Mouse (Mus musculus) brown adipose tissue, adult 24 weeks (tissue): Measurements from ENCODE around the gene Mycbp2. TPM values are rescaled to one million over a fixed set of nuclear protein-coding genes. Genes with fewer than 3 reads are reported as not detected.

Experiments
- H3K27ac ChIP-seq: fragments of 200-500 bp; replicated peaks from 2 replicates; pipeline ENCODE4 v1.5.1; 2012; ENCODE audit warnings: low read depth, mild to moderate bottlenecking, low read length
- H3K4me1 ChIP-seq: fragments of 200-500 bp; 2 replicates; pipeline ENCODE4 v1.6.1; 2012; ENCODE audit warnings: low read length, mixed read lengths; ENCODE audit not compliant: control insufficient read depth, insufficient read depth, insufficient read length
- H3K4me3 ChIP-seq: fragments of 200-500 bp; 2 replicates; pipeline ENCODE4 v1.5.1; 2012; ENCODE audit warnings: low read depth, mild to moderate bottlenecking, low read length, moderate library complexity; ENCODE audit not compliant: insufficient read depth
- polyA plus RNA-seq: library from polyadenylated mRNA; stranded (reverse); fragments of >200 nt; gene quantifications from 2 replicates; pipeline ENCODE4 v1.2.4, GENCODE M21; 2012; ENCODE audit not compliant: missing spikeins, insufficient read depth, insufficient read length

Mycbp2 gene
- polyA plus RNA-seq, 1 experiment = 19.1 TPM

- no peak overlapping the region for H3K4me3 ChIP-seq
- peaks cover 3% of the 10 kb centered on the region; the same call in 1 of the 2 replicates for H3K4me1 ChIP-seq
- no peak overlapping the region for H3K27ac ChIP-seq
Measured at GRCm38 (mm10) chr14:103343791-103344190, 2.8 kb downstream of the Mycbp2 start.

GRCm38 (mm10) chr14:103341385-103342294 is 5.0 kb downstream of the Mycbp2 start:
- Histone ChIP-seq H3K27ac (no peak overlapping the region), H3K4me1 (peaks cover 3% of the 10 kb centered on the region; the same call in 1 of the 2 replicates), H3K4me3 (no peak overlapping the region)

- Histone ChIP-seq H3K4me1 (no peaks in the 10 kb centered on the region), H3K4me3 (no peak overlapping the region), H3K27ac (no peak overlapping the region)
Measured at GRCm38 (mm10) chr14:103312926-103313325, 33.7 kb downstream of the Mycbp2 start.

GRCm38 (mm10) chr14:103296227-103296626 is 50.4 kb downstream of the Mycbp2 start:
- Histone ChIP-seq H3K4me3 (no peak overlapping the region), H3K4me1 (no peaks in the 10 kb centered on the region), H3K27ac (no peak overlapping the region)

- Histone ChIP-seq H3K27ac (no peak overlapping the region), H3K4me3 (no peak overlapping the region), H3K4me1 (no peaks in the 10 kb centered on the region)
Measured at GRCm38 (mm10) chr14:103286650-103287049, 60.0 kb downstream of the Mycbp2 start.

- Histone ChIP-seq H3K27ac (no peak overlapping the region), H3K4me1 (no peaks in the 10 kb centered on the region), H3K4me3 (no peak overlapping the region)
Measured at GRCm38 (mm10) chr14:103276667-103277066, 69.9 kb downstream of the Mycbp2 start.

GRCm38 (mm10) chr14:103260437-103260836 is 86.2 kb downstream of the Mycbp2 start:
- Histone ChIP-seq H3K4me3 (no peak overlapping the region), H3K27ac (no peak overlapping the region), H3K4me1 (no peaks in the 10 kb centered on the region)

GRCm38 (mm10) chr14:103258745-103259144 is 87.9 kb downstream of the Mycbp2 start:
- Histone ChIP-seq H3K4me1 (no peaks in the 10 kb centered on the region), H3K27ac (no peak overlapping the region), H3K4me3 (no peak overlapping the region)

GRCm38 (mm10) chr14:103256866-103257265 is 89.7 kb downstream of the Mycbp2 start:
- no peak overlapping the region for H3K27ac ChIP-seq
- H3K4me3 ChIP-seq = no peak overlapping the region
- no peaks in the 10 kb centered on the region for H3K4me1 ChIP-seq

GRCm38 (mm10) chr14:103254311-103254710 is 92.3 kb downstream of the Mycbp2 start:
- H3K4me3 ChIP-seq = no peak overlapping the region
- no peaks in the 10 kb centered on the region for H3K4me1 ChIP-seq
- no peak overlapping the region for H3K27ac ChIP-seq

- H3K4me1 ChIP-seq = no peaks in the 10 kb centered on the region
- H3K27ac ChIP-seq = no peak overlapping the region
- no peak overlapping the region for H3K4me3 ChIP-seq
Measured at GRCm38 (mm10) chr14:103242020-103242419, 104.6 kb downstream of the Mycbp2 start.

GRCm38 (mm10) chr14:103234770-103235169 is 111.8 kb downstream of the Mycbp2 start:
- H3K4me1 ChIP-seq = no peaks in the 10 kb centered on the region
- no peak overlapping the region for H3K27ac ChIP-seq

GRCm38 (mm10) chr14:103233640-103234593 is 112.7 kb downstream of the Mycbp2 start:
- Histone ChIP-seq H3K27ac (no peak overlapping the region), H3K4me3 (no peak overlapping the region), H3K4me1 (no peaks in the 10 kb centered on the region)

More at GRCm38 (mm10) chr14:103234770-103235169, 111.8 kb downstream of the Mycbp2 start:
- no peak overlapping the region for H3K4me3 ChIP-seq

- H3K4me3 ChIP-seq = no peak overlapping the region
- no peaks in the 10 kb centered on the region for H3K4me1 ChIP-seq
- no peak overlapping the region for H3K27ac ChIP-seq
Measured at GRCm38 (mm10) chr14:103222356-103222755, 124.3 kb downstream of the Mycbp2 start.

- H3K27ac ChIP-seq = no peak overlapping the region
- no peak overlapping the region for H3K4me3 ChIP-seq
- H3K4me1 ChIP-seq = no peaks in the 10 kb centered on the region
Measured at GRCm38 (mm10) chr14:103221751-103222150, 124.9 kb downstream of the Mycbp2 start.
